Mouse (Mus musculus) urinary bladder, postnatal 0 days (tissue): Measurements from ENCODE around the gene Pfkl. TPM values are rescaled to one million over a fixed set of nuclear protein-coding genes. Genes with fewer than 3 reads are reported as not detected.

Source experiments
- polyA plus RNA-seq: library from polyadenylated mRNA; unstranded; fragments of >200 nt; fragmentation: Nextera tagmentation; extraction: Ambion mirVana; gene quantifications from 2 replicates; pipeline ENCODE4 v1.2.1, GENCODE M21; 2015

The Pfkl gene
- polyA plus RNA-seq = 83.0 and 103 TPM in 2 replicates

GRCm38 (mm10) chr10:78009945-78010293 lies at the start of gene Pfkl:
Gene Pfkl, minus strand, starts transcription at chr10:78010083.

GRCm38 (mm10) chr10:78043406-78043836 lies 33.5 kb upstream of the Pfkl start, which contains the start of gene Aire:
Gene Aire, minus strand, starts transcription at chr10:78043610.

GRCm38 (mm10) chr10:78041647-78042046 lies 31.8 kb upstream of the Pfkl start, which contains the start of gene Dnmt3l:
Gene Dnmt3l, plus strand, starts transcription at chr10:78041947.

DNA sequence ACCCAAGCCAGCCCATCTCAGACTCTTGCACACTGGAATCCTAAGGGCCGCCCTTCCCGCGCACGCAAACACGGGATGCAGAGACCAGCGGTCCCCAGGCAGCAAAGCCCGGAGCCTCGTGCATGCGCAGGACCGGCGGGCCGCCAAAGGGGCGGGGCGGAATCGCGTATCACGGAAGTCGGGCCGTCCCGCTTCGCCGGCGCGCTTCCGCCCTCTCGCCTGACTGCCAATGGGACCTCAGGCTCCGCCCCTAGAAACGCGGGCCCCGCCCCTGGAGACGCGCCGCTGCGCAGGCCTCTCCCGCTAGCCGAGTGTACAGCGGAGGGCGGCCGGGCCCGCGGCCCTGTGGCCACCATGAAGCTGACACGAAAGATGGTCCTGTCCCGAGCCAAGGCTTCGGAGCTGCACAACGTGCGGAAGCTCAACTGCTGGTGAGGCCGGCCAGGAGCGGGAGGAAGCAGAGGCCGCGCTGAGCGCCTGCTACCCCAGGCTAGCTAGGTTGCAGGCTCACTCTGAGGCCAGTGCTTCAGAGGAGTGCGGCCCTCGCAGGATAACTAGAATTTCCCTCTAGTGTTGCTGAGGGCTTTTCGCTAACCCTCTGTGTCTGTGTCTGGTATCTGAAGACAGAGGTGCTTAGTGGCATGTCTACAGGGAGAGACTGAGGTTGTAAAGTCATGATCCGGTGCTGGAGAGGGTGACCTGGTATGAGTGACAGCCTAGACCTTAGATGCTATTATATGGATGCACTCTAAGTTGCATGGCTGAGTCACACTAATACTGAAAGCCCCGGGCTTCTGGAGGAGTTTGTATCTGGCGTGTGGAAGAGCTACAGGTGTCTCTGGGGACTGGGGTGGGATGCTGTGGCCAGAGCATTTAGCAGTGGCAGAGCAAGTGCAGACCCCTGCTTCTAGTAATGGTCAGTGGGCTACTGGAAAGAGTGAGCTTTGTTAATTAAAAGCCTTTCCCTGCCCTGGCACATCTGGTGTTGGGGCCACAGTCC lies 31.2 kb downstream of the Pfkl start, which contains the start of gene 1810043G02Rik:
Gene 1810043G02Rik, plus strand, starts transcription at position 174 of the 1,000 bp plus-strand sequence.

DNA sequence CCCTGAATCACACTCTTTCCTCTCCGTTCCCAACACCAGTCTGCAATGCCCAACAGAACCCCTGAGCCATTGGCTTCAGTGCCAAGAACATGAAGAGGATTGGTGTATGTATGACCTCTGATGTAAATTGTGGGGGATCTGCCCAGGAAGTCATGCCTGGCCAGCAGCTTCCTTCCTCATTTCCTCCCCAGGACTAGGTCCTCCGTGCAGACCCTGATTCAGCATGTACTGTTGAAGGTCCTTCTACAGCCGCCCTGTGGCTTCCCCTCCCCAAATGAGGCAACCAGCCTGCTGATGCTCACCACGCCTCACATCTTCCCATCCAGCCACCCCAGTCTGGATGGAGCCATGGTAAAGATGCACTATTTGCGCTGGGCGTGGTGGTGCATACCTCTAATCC lies 39.4 kb downstream of the Pfkl start, which contains the start of gene Trpm2:
Gene Trpm2, minus strand, starts transcription at position 83 of the 400 bp plus-strand sequence.

Other genes starting within 250 kb of the Pfkl start
- not detected in 2 replicates for gene Gm3238, start 238.8 kb downstream of the Pfkl start, polyA plus RNA-seq
- not detected in 2 replicates for gene Gm7138, start 233.1 kb downstream of the Pfkl start, polyA plus RNA-seq
- not detected in 2 replicates for gene Gm3250, start 227.5 kb downstream of the Pfkl start, polyA plus RNA-seq
- not detected in 2 replicates for gene Gm7137, start 221.9 kb downstream of the Pfkl start, polyA plus RNA-seq
- not detected in 2 replicates for gene Gm9639, start 215.0 kb downstream of the Pfkl start, polyA plus RNA-seq
- not detected in 2 replicates for gene Gm19668, start 210.9 kb downstream of the Pfkl start, polyA plus RNA-seq
- gene Gm9507, start 198.2 kb downstream of the Pfkl start, polyA plus RNA-seq = not detected in 2 replicates
- not detected in 2 replicates for gene Gm2696, start 195.4 kb downstream of the Pfkl start, polyA plus RNA-seq
- not detected in 2 replicates for gene Krtap10-4, start 183.0 kb downstream of the Pfkl start, polyA plus RNA-seq
- gene Krtap10-10, start 174.1 kb downstream of the Pfkl start, polyA plus RNA-seq = not detected in 2 replicates
- gene Gm36176, start 163.3 kb downstream of the Pfkl start, polyA plus RNA-seq = not detected in 2 replicates
- not detected in 2 replicates for gene Gm10318, start 157.2 kb downstream of the Pfkl start, polyA plus RNA-seq
- gene Gm3285, start 148.1 kb downstream of the Pfkl start, polyA plus RNA-seq = not detected in 2 replicates
- 7.1 and 7.6 TPM in 2 replicates for gene Lrrc3, start 107.5 kb downstream of the Pfkl start, polyA plus RNA-seq
- 0.27 and 0.58 TPM in 2 replicates for gene Trpm2, start 39.5 kb downstream of the Pfkl start, polyA plus RNA-seq
- 14.8 and 17.2 TPM in 2 replicates for gene 1810043G02Rik, start 31.6 kb downstream of the Pfkl start, polyA plus RNA-seq
- gene Dnmt3l, start 31.9 kb upstream of the Pfkl start, polyA plus RNA-seq = 8.0 and 8.3 TPM in 2 replicates
- gene Aire, start 33.5 kb upstream of the Pfkl start, polyA plus RNA-seq = 0.53 and 0.64 TPM in 2 replicates
- gene Icosl, start 59.2 kb upstream of the Pfkl start, polyA plus RNA-seq = 8.8 and 9.1 TPM in 2 replicates
- 25.5 and 26.9 TPM in 2 replicates for gene D10Jhu81e, start 159.7 kb upstream of the Pfkl start, polyA plus RNA-seq
- gene Pwp2, start 175.1 kb upstream of the Pfkl start, polyA plus RNA-seq = 7.1 and 7.9 TPM in 2 replicates
- 13.5 and 14.6 TPM in 2 replicates for gene Trappc10, start 234.6 kb upstream of the Pfkl start, polyA plus RNA-seq